Mouse (Mus musculus) limb, embryonic 15.5 days (tissue): Measurements from ENCODE around the gene Msrb3. TPM values are rescaled to one million over a fixed set of nuclear protein-coding genes. Genes with fewer than 3 reads are reported as not detected.

Source experiments
- ATAC-seq: fragments of 200-750 bp; cut with Nextera tagmentation; 2 replicates; pipeline ENCODE4 v1.8.0; 2017; ENCODE audit warnings: low read depth, moderate TSS enrichment; ENCODE audit not compliant: insufficient number of reproducible peaks, low FRiP score, low TSS enrichment
- H3K27ac ChIP-seq: fragments of 300-500 bp; sonication (generic); 2 replicates; pipeline ENCODE4 v1.5.1; 2015; ENCODE audit warnings: moderate library complexity, mild to moderate bottlenecking, inconsistent platforms
- H3K27me3 ChIP-seq: fragments of 300-500 bp; sonication (generic); 2 replicates; pipeline ENCODE4 v1.6.1; 2015; ENCODE audit warnings: inconsistent platforms
- H3K36me3 ChIP-seq: fragments of 300-500 bp; sonication (generic); 2 replicates; pipeline ENCODE4 v1.6.1; 2015; ENCODE audit warnings: inconsistent platforms
- H3K4me1 ChIP-seq: fragments of 300-500 bp; sonication (generic); 2 replicates; pipeline ENCODE4 v1.6.1; 2015; ENCODE audit warnings: inconsistent platforms
- H3K4me2 ChIP-seq: fragments of 300-500 bp; sonication (generic); 2 replicates; pipeline ENCODE4 v1.6.1; 2015; ENCODE audit warnings: mild to moderate bottlenecking, inconsistent platforms
- H3K4me3 ChIP-seq: fragments of 300-500 bp; sonication (generic); 2 replicates; pipeline ENCODE4 v1.5.1; 2015; ENCODE audit warnings: mild to moderate bottlenecking, inconsistent platforms
- H3K9ac ChIP-seq: fragments of 300-500 bp; sonication (generic); 2 replicates; pipeline ENCODE4 v1.6.1; 2015; ENCODE audit warnings: inconsistent platforms
- H3K9me3 ChIP-seq: fragments of 300-500 bp; sonication (generic); 2 replicates; pipeline ENCODE4 v1.6.1; 2016; ENCODE audit warnings: inconsistent platforms
- WGBS: fragments of 180-500 bp; shearing (Covaris S2); methylation state at CpG from one replicate; pipeline ENCODE4 v1.1.7; 2015; 5-methylcytosine and 5-hydroxymethylcytosine counted together
- polyA plus RNA-seq: library from polyadenylated mRNA; unstranded; fragments of >200 nt; fragmentation: Nextera tagmentation; extraction: Ambion mirVana; gene quantifications from 2 replicates; pipeline ENCODE4 v1.2.1, GENCODE M21; 2015

Gene Msrb3
- polyA plus RNA-seq, 1 experiment from 2014 or later = 16.9 TPM

DNA sequence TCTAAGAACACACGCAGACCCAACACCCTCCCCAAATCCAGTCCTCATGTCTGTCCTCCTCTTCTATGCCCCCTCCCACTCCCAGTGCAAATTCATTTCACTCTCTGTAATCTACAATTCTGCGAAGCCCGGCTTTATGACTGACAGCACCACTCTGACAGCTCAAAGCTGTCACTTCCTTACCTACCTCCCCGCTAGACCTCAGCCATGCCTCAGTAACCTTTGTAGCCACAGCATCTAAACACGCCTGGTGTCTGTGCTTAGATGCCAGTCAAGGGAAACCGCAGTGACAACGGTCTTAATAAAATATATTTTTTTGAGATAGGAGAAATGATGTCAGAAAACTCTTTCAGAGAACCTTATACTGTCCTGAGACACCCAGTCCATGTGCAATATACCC lies 72.5 kb downstream of the Msrb3 start:
- Histone ChIP-seq H3K4me3 (no peak overlapping the region), H3K9ac (no peak overlapping the region), H3K9me3 (no peaks in the 10 kb centered on the region), H3K36me3 (no peaks in the 10 kb centered on the region), H3K4me1 (peaks cover 21% of the 10 kb centered on the region), H3K4me2 (no peak overlapping the region), H3K27ac (no peak overlapping the region), H3K27me3 (no peaks in the 10 kb centered on the region)
- WGBS = 78% methylated on average over 7 of the region's 7 CpGs
- no peak for ATAC-seq

- H3K27ac ChIP-seq = no peak overlapping the region
- H3K4me3 ChIP-seq = no peak overlapping the region
- no peak overlapping the region for H3K4me2 ChIP-seq
- H3K4me1 ChIP-seq = peaks cover 28% of the 10 kb centered on the region
- no peak for ATAC-seq
- H3K9me3 ChIP-seq = no peaks in the 10 kb centered on the region
- 48% methylated on average over 11 of the region's 11 CpGs for WGBS
- no peak overlapping the region for H3K9ac ChIP-seq
- no peaks in the 10 kb centered on the region for H3K36me3 ChIP-seq
- no peaks in the 10 kb centered on the region for H3K27me3 ChIP-seq
Measured at GRCm38 (mm10) chr10:120825594-120825993, 73.3 kb downstream of the Msrb3 start.

- ATAC-seq = no peak
- no peak overlapping the region for H3K27ac ChIP-seq
Measured at GRCm38 (mm10) chr10:120821491-120822358, 77.2 kb downstream of the Msrb3 start.

DNA sequence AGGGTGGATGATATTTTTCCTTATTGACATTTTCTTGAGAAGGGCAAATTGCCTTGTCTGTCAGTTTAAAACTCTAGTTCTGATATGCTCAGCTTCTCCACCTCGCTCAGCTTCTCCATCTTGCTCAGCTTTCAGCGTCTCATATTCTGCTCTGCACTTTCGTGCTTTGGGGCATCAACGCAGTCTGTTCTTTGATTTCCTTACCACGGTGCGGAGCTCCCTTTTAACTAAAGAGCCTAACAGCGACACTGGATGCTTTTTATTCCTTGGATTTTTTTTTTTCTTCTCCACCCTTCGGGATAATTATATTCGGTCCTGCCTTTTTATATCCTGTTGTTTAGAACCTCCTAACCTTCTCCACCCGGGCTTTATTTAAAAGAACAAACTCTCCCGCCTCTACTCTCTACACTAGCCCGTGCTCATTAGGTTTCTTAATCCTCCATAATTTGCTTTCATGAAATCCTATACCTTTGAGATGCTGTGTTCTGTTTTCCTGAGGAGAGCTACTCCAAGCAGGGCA lies 78.1 kb downstream of the Msrb3 start:
- H3K27me3 ChIP-seq = no peaks in the 10 kb centered on the region
- no peak overlapping the region for H3K4me3 ChIP-seq
- no peaks in the 10 kb centered on the region for H3K9me3 ChIP-seq
- H3K27ac ChIP-seq = 0 out of 2 replicates have a peak overlapping the region, but pooled peaks have one; percentile 33
- H3K9ac ChIP-seq = no peak overlapping the region
- WGBS = 25% methylated on average over 12 of the region's 12 CpGs
- H3K4me1 ChIP-seq = peaks cover 15% of the 10 kb centered on the region
- ATAC-seq = no peak
- H3K36me3 ChIP-seq = no peaks in the 10 kb centered on the region
- H3K4me2 ChIP-seq = no peak overlapping the region

More at GRCm38 (mm10) chr10:120821491-120822358, 77.2 kb downstream of the Msrb3 start:
- H3K4me3 ChIP-seq = no peak overlapping the region
- WGBS = 12% methylated on average over 20 of the region's 20 CpGs
- peaks cover 15% of the 10 kb centered on the region for H3K4me1 ChIP-seq
- H3K9me3 ChIP-seq = no peaks in the 10 kb centered on the region
- H3K4me2 ChIP-seq = peak overlapping the region; percentile 24; the same call in 1 of the 2 replicates
- H3K27me3 ChIP-seq = no peaks in the 10 kb centered on the region
- H3K9ac ChIP-seq = no peak overlapping the region
- no peaks in the 10 kb centered on the region for H3K36me3 ChIP-seq

DNA sequence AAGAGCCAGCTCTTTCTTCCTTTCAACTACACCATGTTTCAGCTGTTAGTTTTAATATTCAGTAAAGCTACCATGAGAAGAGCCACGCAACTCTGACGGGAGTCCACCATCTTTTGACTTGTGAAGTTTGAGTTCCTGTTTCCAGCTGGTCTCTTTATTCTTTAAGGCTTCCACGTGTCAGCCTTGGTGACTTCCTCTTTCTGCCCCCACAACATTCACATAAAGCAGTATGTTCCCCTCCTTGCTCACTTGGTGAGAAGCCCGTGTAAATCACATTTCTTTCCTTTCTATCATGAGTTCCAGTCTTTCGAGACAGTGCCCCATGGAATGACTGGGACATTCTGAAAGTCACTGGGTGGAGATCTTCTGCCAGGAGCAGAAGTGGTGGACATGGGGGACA lies 83.6 kb downstream of the Msrb3 start:
- Histone ChIP-seq H3K4me2 (no peak overlapping the region), H3K4me1 (peaks cover 21% of the 10 kb centered on the region), H3K9ac (no peak overlapping the region), H3K27ac (no peak overlapping the region), H3K36me3 (no peaks in the 10 kb centered on the region), H3K9me3 (no peaks in the 10 kb centered on the region), H3K27me3 (no peaks in the 10 kb centered on the region), H3K4me3 (no peak overlapping the region)
- 79% methylated on average over 5 of the region's 5 CpGs for WGBS
- no peak for ATAC-seq

- Histone ChIP-seq H3K36me3 (no peaks in the 10 kb centered on the region), H3K4me3 (no peak overlapping the region), H3K9me3 (no peaks in the 10 kb centered on the region), H3K4me2 (peak overlapping the region; percentile 26), H3K27me3 (no peaks in the 10 kb centered on the region), H3K9ac (no peak overlapping the region), H3K4me1 (peaks cover 28% of the 10 kb centered on the region), H3K27ac (0 out of 2 replicates have a peak overlapping the region, but pooled peaks have one; percentile 18)
- ATAC-seq = no peak
- 45% methylated on average over 24 of the region's 24 CpGs for WGBS
Measured at GRCm38 (mm10) chr10:120811796-120812443, 87.0 kb downstream of the Msrb3 start.

- no peak for ATAC-seq
- no peaks in the 10 kb centered on the region for H3K36me3 ChIP-seq
- peak overlapping the region; percentile 17; the same call in 1 of the 2 replicates for H3K27ac ChIP-seq
- no peak overlapping the region for H3K4me3 ChIP-seq
- no peak overlapping the region for H3K4me2 ChIP-seq
- H3K9me3 ChIP-seq = no peaks in the 10 kb centered on the region
- H3K27me3 ChIP-seq = no peaks in the 10 kb centered on the region
- H3K9ac ChIP-seq = no peak overlapping the region
- H3K4me1 ChIP-seq = peaks cover 28% of the 10 kb centered on the region
- WGBS = 63% methylated on average over 4 of the region's 4 CpGs
Measured at GRCm38 (mm10) chr10:120810832-120811571, 87.9 kb downstream of the Msrb3 start.

- Histone ChIP-seq H3K36me3 (no peaks in the 10 kb centered on the region), H3K4me2 (no peak overlapping the region), H3K4me1 (peaks cover 28% of the 10 kb centered on the region), H3K4me3 (no peak overlapping the region), H3K27ac (peak overlapping the region; percentile 17; the same call in 1 of the 2 replicates), H3K9me3 (no peaks in the 10 kb centered on the region), H3K27me3 (no peaks in the 10 kb centered on the region), H3K9ac (no peak overlapping the region)
- no peak for ATAC-seq
- 23% methylated on average over 14 of the region's 14 CpGs for WGBS
Measured at GRCm38 (mm10) chr10:120810053-120810696, 88.7 kb downstream of the Msrb3 start.

- Histone ChIP-seq H3K36me3 (no peaks in the 10 kb centered on the region), H3K27ac (no peak overlapping the region), H3K4me2 (no peak overlapping the region), H3K9me3 (no peaks in the 10 kb centered on the region), H3K27me3 (no peaks in the 10 kb centered on the region), H3K4me3 (no peak overlapping the region), H3K9ac (no peak overlapping the region), H3K4me1 (peaks cover 28% of the 10 kb centered on the region)
- WGBS = 90% methylated on average over 4 of the region's 4 CpGs
- no peak for ATAC-seq
Measured at GRCm38 (mm10) chr10:120808167-120808566, 90.7 kb downstream of the Msrb3 start.

GRCm38 (mm10) chr10:120801127-120801526 lies 97.8 kb downstream of the Msrb3 start:
- no peak overlapping the region for H3K4me3 ChIP-seq
- no peaks in the 10 kb centered on the region for H3K9me3 ChIP-seq
- H3K9ac ChIP-seq = no peak overlapping the region
- no peak for ATAC-seq
- H3K27ac ChIP-seq = no peak overlapping the region
- H3K27me3 ChIP-seq = no peaks in the 10 kb centered on the region
- 23% methylated on average over 6 of the region's 6 CpGs for WGBS
- H3K4me1 ChIP-seq = peaks cover 19% of the 10 kb centered on the region
- 0 out of 2 replicates have a peak overlapping the region, but pooled peaks have one; percentile 20 for H3K4me2 ChIP-seq
- no peaks in the 10 kb centered on the region for H3K36me3 ChIP-seq

- H3K4me2 ChIP-seq = no peak overlapping the region
- no peaks in the 10 kb centered on the region for H3K27me3 ChIP-seq
- no peak overlapping the region for H3K9ac ChIP-seq
- 78% methylated on average over 6 of the region's 6 CpGs for WGBS
- no peak overlapping the region for H3K27ac ChIP-seq
- peaks cover 24% of the 10 kb centered on the region for H3K4me1 ChIP-seq
- ATAC-seq = no peak
- H3K9me3 ChIP-seq = no peaks in the 10 kb centered on the region
- no peak overlapping the region for H3K4me3 ChIP-seq
- no peaks in the 10 kb centered on the region for H3K36me3 ChIP-seq
Measured at GRCm38 (mm10) chr10:120799479-120799878, 99.4 kb downstream of the Msrb3 start.
